Mouse (Mus musculus) limb, embryonic 14.5 days (tissue): Measurements from ENCODE around the gene Idnk. TPM values are rescaled to one million over a fixed set of nuclear protein-coding genes. Genes with fewer than 3 reads are reported as not detected.
A peak's percentile ranks its signal among the peaks of the same experiment; 100 is the strongest.

Source experiments
- ATAC-seq: fragments of 200-750 bp; cut with Nextera tagmentation; 2 replicates; pipeline ENCODE4 v1.8.0; 2017; ENCODE audit warnings: low read depth, moderate number of reproducible peaks, moderate TSS enrichment; ENCODE audit not compliant: low FRiP score
- DNase-seq: peaks from one replicate; pipeline ENCODE4 v3.0.0-alpha.2; 2015; ENCODE audit warnings: low spot score
- H3K27ac ChIP-seq: fragments of 300-500 bp; sonication (generic); replicated peaks from 2 replicates; pipeline ENCODE4 v1.5.1; 2014; ENCODE audit warnings: low read depth, mild to moderate bottlenecking, low read length, moderate library complexity, mixed read lengths
- H3K27me3 ChIP-seq: fragments of 300-500 bp; sonication (generic); 2 replicates; pipeline ENCODE4 v1.6.1; 2014; ENCODE audit warnings: low read length, mixed read lengths; ENCODE audit not compliant: control insufficient read depth, insufficient read depth
- H3K36me3 ChIP-seq: fragments of 300-500 bp; sonication (generic); 2 replicates; pipeline ENCODE4 v1.6.1; 2014; ENCODE audit warnings: mild to moderate bottlenecking, low read length, moderate library complexity, mixed read lengths; ENCODE audit not compliant: control insufficient read depth, insufficient read depth
- H3K4me1 ChIP-seq: fragments of 300-500 bp; sonication (generic); 2 replicates; pipeline ENCODE4 v1.6.1; 2014; ENCODE audit warnings: antibody characterized with exemption, low read length, mixed read lengths; ENCODE audit not compliant: control insufficient read depth, insufficient read depth
- H3K4me2 ChIP-seq: fragments of 300-500 bp; sonication (generic); replicated peaks from 2 replicates; pipeline ENCODE4 v1.6.1; 2014; ENCODE audit warnings: low read depth, mild to moderate bottlenecking, low read length, moderate library complexity; ENCODE audit not compliant: severe bottlenecking
- H3K4me3 ChIP-seq: fragments of 300-500 bp; sonication (generic); replicated peaks from 2 replicates; pipeline ENCODE4 v1.5.1; 2014; ENCODE audit warnings: low read length
- H3K9ac ChIP-seq: fragments of 300-500 bp; sonication (generic); 2 replicates; pipeline ENCODE4 v1.6.1; 2014; ENCODE audit warnings: mild to moderate bottlenecking, low read depth, low read length, moderate library complexity; ENCODE audit not compliant: severe bottlenecking
- H3K9me3 ChIP-seq: fragments of 300-500 bp; sonication (generic); 2 replicates; pipeline ENCODE4 v1.6.1; 2016; ENCODE audit warnings: low read length; ENCODE audit not compliant: control insufficient read depth
- POLR2A ChIP-seq: fragments of 200-500 bp; IDR thresholded peaks from 2 replicates; pipeline ENCODE4 v1.8.0; 2012; ENCODE audit warnings: inconsistent platforms, mild to moderate bottlenecking, moderate library complexity, borderline replicate concordance; ENCODE audit not compliant: insufficient read depth, insufficient read length; ENCODE audit errors: extremely low read depth
- WGBS: fragments of 180-500 bp; shearing (Covaris S2); extraction: QIAGEN DNeasy Blood & Tissue Kit; methylation state at CpG from one replicate; pipeline ENCODE4 v1.1.7; 2014; 5-methylcytosine and 5-hydroxymethylcytosine counted together
- polyA plus RNA-seq, 2 experiments: library from polyadenylated mRNA; depleted of rRNA in 1 of 2; stranded (reverse) in 1 of 2; unstranded in 1 of 2; fragments of >200 nt; fragmentation: Nextera tagmentation in 1 of 2; extraction: Ambion mirVana in 1 of 2; gene quantifications; 2 replicates each; pipeline versions ENCODE4 v1.2.1 to v1.2.3; 2012 to 2014

Gene Idnk
- polyA plus RNA-seq (2012; rRNA removed) = 14.5 and 17.7 TPM in 2 replicates
- polyA plus RNA-seq (2014; fragmentation: Nextera tagmentation; extraction: Ambion mirVana) = 31.1 and 31.7 TPM in 2 replicates

DNA sequence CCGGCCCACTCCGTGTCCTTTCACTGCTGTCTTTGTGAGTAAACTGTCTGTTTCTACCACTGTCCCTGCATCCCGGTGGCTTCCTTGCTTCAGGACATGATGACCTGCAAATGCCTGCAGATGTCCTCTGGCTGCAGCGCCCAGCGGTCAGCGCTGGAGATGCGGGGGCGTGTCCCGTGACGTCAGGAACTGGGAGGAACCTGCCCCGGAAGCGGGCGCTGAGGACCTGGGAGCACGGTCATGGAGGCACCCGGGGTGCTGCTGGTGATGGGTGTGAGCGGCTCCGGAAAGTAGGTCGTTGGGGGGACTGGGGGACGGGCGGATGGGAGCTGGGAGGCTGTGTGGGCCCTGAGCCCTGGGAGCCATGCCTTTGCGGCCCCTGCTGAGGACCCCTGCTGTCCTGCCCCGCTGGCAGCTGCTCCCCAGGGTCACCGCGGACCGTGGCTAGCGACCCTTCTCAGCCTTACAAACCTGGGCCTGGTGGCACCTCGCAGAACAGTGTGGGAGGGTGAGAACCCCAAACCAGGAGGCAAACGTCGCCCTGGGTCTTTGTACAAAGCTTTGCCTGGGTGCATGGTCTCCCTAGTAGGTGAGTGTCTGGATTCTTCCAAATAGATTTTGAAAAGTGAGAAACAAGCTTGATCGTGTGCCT lies at the start of gene Idnk:
Gene Idnk (plus strand): TSS at position 203 of the 652 bp plus-strand sequence.
- DNase-seq (peak; percentile 71), ATAC-seq (peak; percentile 90)
- Histone ChIP-seq H3K36me3 (peaks cover 17% of the 10 kb centered on the region), H3K27ac (peak within 1 kb of the TSS; percentile 55), H3K4me3 (peak within 1 kb of the TSS; percentile 80), H3K27me3 (no peaks in the 10 kb centered on the region), H3K4me1 (peaks cover 3% of the 10 kb centered on the region), H3K4me2 (peak within 1 kb of the TSS; percentile 95), H3K9me3 (no peaks in the 10 kb centered on the region), H3K9ac (peak within 1 kb of the TSS; percentile 78)
- WGBS = 1% methylated on average over 27 of the region's 30 CpGs
- TF ChIP-seq POLR2A = peak; percentile 68; the same call in 1 of the 2 replicates

DNA sequence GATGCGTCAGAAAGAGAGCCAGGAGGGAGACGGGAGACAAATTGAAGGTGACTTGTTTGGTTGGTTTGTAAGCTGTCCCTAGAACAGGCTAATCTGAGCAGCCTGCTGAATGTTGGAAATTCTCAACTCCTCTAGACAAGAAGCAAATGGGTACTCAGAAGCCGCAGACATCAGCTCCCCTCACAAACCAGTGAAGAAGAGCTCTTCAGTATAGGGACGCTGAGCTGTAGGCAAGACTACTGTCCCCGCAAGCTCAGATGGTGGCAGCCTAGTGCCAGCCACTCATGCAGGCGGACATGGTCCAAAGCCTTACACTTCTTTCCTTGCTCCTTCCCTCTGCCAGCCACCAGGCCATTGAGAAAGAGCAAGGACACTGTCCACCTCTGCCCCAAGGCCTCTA lies 46.1 kb upstream of the Idnk start:
- H3K4me2 ChIP-seq = no peak overlapping the region

DNA sequence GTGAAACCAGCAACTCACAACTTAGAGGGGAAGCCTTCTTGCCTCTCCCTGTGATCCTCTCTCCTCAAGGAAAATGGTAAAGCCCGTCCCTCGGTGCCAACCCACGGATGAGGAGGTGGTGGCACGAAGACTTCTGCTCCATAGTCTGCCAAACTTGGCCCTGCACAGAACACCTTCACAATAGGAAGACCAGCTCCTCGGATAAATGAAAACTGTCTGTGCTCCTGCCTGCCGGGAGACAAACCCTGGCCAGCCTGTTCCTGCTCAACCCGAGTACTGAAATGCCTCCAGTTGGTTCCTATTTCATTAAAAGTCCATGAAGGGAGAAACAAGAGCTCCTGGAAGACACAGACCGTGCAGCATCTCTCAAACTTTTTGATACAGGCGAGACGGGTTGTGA lies 45.3 kb upstream of the Idnk start:
- 56% methylated on average over 10 of the region's 10 CpGs for WGBS
- no peak overlapping the region for H3K27ac ChIP-seq
- no peaks in the 10 kb centered on the region for H3K9me3 ChIP-seq
- H3K9ac ChIP-seq = 0 out of 2 replicates have a peak overlapping the region, but pooled peaks have one; percentile 4
- DNase-seq = no peak
- TF ChIP-seq POLR2A = no peak
- H3K4me1 ChIP-seq = peaks cover 19% of the 10 kb centered on the region
- peak overlapping the region; percentile 50 for H3K4me3 ChIP-seq
- peak overlapping the region; percentile 88 for H3K4me2 ChIP-seq
- H3K36me3 ChIP-seq = no peaks in the 10 kb centered on the region
- no peaks in the 10 kb centered on the region for H3K27me3 ChIP-seq
- no peak for ATAC-seq

More for the DNA sequence above, 46.1 kb upstream of the Idnk start:
- H3K36me3 ChIP-seq = no peaks in the 10 kb centered on the region
- WGBS = 93% methylated on average over 6 of the region's 6 CpGs
- no peak overlapping the region for H3K4me3 ChIP-seq
- no peaks in the 10 kb centered on the region for H3K9me3 ChIP-seq
- no peaks in the 10 kb centered on the region for H3K27me3 ChIP-seq
- no peak for DNase-seq
- H3K9ac ChIP-seq = no peak overlapping the region
- no peak for TF ChIP-seq POLR2A
- no peak overlapping the region for H3K27ac ChIP-seq
- peaks cover 19% of the 10 kb centered on the region for H3K4me1 ChIP-seq
- no peak for ATAC-seq

DNA sequence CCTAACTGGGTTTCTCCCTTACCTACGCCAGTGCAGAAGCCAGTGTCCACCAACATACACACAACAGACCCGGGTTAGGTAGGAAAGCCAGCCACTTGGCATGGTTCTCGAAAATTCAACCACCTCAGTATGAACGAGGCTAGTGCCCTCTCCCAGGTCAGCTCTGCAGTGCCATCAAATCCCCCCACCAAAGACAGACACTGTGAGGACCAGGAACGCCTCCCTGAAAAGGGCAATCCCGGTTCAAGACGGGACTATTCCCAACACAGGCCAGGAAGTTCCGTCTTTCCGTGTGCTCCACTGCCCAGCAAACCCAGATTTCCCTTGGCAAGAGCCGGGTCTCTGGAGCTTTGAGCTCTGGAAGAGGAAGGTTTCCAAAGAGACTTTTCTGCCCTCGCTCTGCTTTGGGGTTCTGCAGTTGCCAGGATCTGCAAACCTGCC lies 44.8 kb upstream of the Idnk start:
- peak overlapping the region; percentile 88 for H3K4me2 ChIP-seq
- H3K9ac ChIP-seq = peak overlapping the region; percentile 65
- TF ChIP-seq POLR2A = no peak
- ATAC-seq = no peak
- no peaks in the 10 kb centered on the region for H3K36me3 ChIP-seq
- WGBS = 18% methylated on average over 11 of the region's 11 CpGs
- no peaks in the 10 kb centered on the region for H3K9me3 ChIP-seq
- H3K27ac ChIP-seq = peak overlapping the region; percentile 77
- no peaks in the 10 kb centered on the region for H3K27me3 ChIP-seq
- H3K4me3 ChIP-seq = peak overlapping the region; percentile 50
- DNase-seq = peak; percentile 20
- peaks cover 19% of the 10 kb centered on the region for H3K4me1 ChIP-seq

DNA sequence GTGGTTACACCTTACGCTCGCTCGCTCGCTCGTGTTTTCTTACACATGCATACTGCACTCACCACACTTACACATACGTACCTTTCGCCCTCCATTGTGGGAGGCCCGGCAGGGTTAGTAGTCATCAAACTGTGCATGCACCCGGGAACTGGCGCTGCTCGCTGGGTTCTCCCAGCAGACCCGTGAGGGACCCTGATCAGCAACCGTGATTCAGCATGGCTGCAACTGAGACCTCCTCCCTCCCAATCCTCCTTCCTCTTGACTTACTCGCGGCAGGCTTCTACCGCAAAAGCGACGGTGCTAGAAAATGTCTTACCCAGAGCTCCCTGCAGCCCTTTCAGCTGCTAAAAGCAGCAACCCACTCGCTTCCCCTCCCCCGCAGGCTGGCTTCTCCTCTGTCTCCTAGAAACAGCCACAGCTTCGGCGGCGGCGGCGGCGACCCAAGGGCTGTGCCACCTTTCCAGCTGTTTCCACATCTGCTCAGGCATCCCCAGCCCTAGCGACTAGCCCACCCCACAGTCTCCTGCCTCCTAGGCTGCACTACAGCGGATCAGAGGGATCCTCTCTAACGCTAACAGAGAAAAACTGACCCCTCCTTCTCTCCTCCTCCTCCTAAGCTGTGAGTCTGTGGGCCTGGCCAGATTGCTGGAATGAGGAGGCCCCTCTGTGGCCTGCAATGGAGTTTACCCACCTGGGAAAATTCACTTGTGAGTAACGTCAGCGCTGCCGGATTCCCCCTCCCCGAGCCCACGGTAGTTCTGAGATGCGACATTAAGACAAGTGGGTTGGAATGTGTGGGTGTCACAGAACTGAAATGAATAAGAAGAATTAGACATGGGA lies 44.2 kb upstream of the Idnk start, which contains the start of gene Klhl3:
Gene Klhl3 (minus strand): TSS at position 532 of the 840 bp plus-strand sequence.
- Histone ChIP-seq H3K36me3 (no peaks in the 10 kb centered on the region), H3K27ac (peak within 1 kb of the TSS; percentile 77), H3K9ac (peak within 1 kb of the TSS; percentile 65), H3K4me2 (peak within 1 kb of the TSS; percentile 88), H3K4me3 (peak within 1 kb of the TSS; percentile 50), H3K4me1 (peaks cover 19% of the 10 kb centered on the region), H3K9me3 (no peaks in the 10 kb centered on the region), H3K27me3 (no peaks in the 10 kb centered on the region)
- TF ChIP-seq POLR2A = peak; percentile 10; the same call in 1 of the 2 replicates
- ATAC-seq (peak; percentile 85), DNase-seq (peak; percentile 71)
- 2% methylated on average over 35 of the region's 35 CpGs for WGBS
